Mouse (Mus musculus) hindbrain, embryonic 11.5 days (tissue): ENCODE results near the gene Ush1c. TPM values are rescaled to one million over a fixed set of nuclear protein-coding genes. Genes with fewer than 3 reads are reported as not detected.

Experiments used
- ATAC-seq: fragments of 200-750 bp; cut with Nextera tagmentation; 2 replicates; pipeline ENCODE4 v1.8.0; 2017; ENCODE audit warnings: mild to moderate bottlenecking, moderate TSS enrichment, moderate library complexity; ENCODE audit not compliant: low FRiP score
- DNase-seq: peaks from one replicate; pipeline ENCODE4 v3.0.0-alpha.2; 2015; ENCODE audit warnings: low spot score
- H3K27ac ChIP-seq: fragments of 300-500 bp; sonication (generic); 2 replicates; pipeline ENCODE4 v1.5.1; 2014; ENCODE audit warnings: mild to moderate bottlenecking, low read depth, low read length
- H3K27me3 ChIP-seq: fragments of 300-500 bp; sonication (generic); 2 replicates; pipeline ENCODE4 v1.6.1; 2014; ENCODE audit warnings: mild to moderate bottlenecking, low read length, moderate library complexity, mixed read lengths; ENCODE audit not compliant: control insufficient read depth, insufficient read depth
- H3K36me3 ChIP-seq: fragments of 300-500 bp; sonication (generic); 2 replicates; pipeline ENCODE4 v1.6.1; 2014; ENCODE audit warnings: mild to moderate bottlenecking, low read length, moderate library complexity, mixed read lengths; ENCODE audit not compliant: control insufficient read depth, insufficient read depth
- H3K4me1 ChIP-seq: fragments of 300-500 bp; sonication (generic); replicated peaks from 2 replicates; pipeline ENCODE4 v1.6.1; 2014; ENCODE audit warnings: low read length, mixed read lengths; ENCODE audit not compliant: control insufficient read depth, insufficient read depth
- H3K4me2 ChIP-seq: fragments of 300-500 bp; sonication (generic); replicated peaks from 2 replicates; pipeline ENCODE4 v1.6.1; 2014; ENCODE audit warnings: mild to moderate bottlenecking, low read depth, low read length
- H3K4me3 ChIP-seq: fragments of 300-500 bp; sonication (generic); 2 replicates; pipeline ENCODE4 v1.5.1; 2014; ENCODE audit warnings: low read depth, low read length
- H3K9ac ChIP-seq: fragments of 300-500 bp; sonication (generic); 2 replicates; pipeline ENCODE4 v1.6.1; 2014; ENCODE audit warnings: low read depth, low read length
- H3K9me3 ChIP-seq: fragments of 300-500 bp; sonication (generic); 2 replicates; pipeline ENCODE4 v1.6.1; 2016; ENCODE audit warnings: low read length; ENCODE audit not compliant: control insufficient read depth
- WGBS: fragments of 180-500 bp; shearing (Covaris S2); extraction: QIAGEN DNeasy Blood & Tissue Kit; methylation state at CpG from one replicate; pipeline ENCODE4 v1.1.7; 2014; 5-methylcytosine and 5-hydroxymethylcytosine counted together
- polyA plus RNA-seq: library from polyadenylated mRNA; unstranded; fragments of >200 nt; fragmentation: Nextera tagmentation; extraction: Ambion mirVana; gene quantifications from 2 replicates; pipeline ENCODE4 v1.2.1, GENCODE M21; 2014

Ush1c gene
- polyA plus RNA-seq, 1 experiment from 2014 or later: 3.0 TPM

GRCm38 (mm10) chr7:46226253-46226652, 12.1 kb downstream of the Ush1c start:
- no peak for ATAC-seq
- H3K27me3 ChIP-seq: no peaks in the 10 kb centered on the region
- H3K4me3 ChIP-seq: no peak overlapping the region
- no peaks in the 10 kb centered on the region for H3K9me3 ChIP-seq
- H3K27ac ChIP-seq: no peak overlapping the region
- H3K4me1 ChIP-seq: no peaks in the 10 kb centered on the region; the same call in 1 of the 2 replicates
- H3K36me3 ChIP-seq: no peaks in the 10 kb centered on the region
- WGBS: 30% methylated on average over 7 of the region's 7 CpGs
- no peak overlapping the region for H3K9ac ChIP-seq
- no peak overlapping the region for H3K4me2 ChIP-seq
- peak; percentile 77 for DNase-seq

GRCm38 (mm10) chr7:46220591-46221129, 17.6 kb downstream of the Ush1c start:
- Histone ChIP-seq H3K4me1 (no peaks in the 10 kb centered on the region), H3K9me3 (no peaks in the 10 kb centered on the region), H3K9ac (no peak overlapping the region), H3K4me3 (no peak overlapping the region), H3K27me3 (no peaks in the 10 kb centered on the region), H3K4me2 (no peak overlapping the region), H3K36me3 (no peaks in the 10 kb centered on the region), H3K27ac (no peak overlapping the region)
- ATAC-seq: no peak
- no peak for DNase-seq
- WGBS: 76% methylated on average over 8 of the region's 8 CpGs

- no peak overlapping the region for H3K4me3 ChIP-seq
- ATAC-seq: peak; percentile 63
- H3K27me3 ChIP-seq: no peaks in the 10 kb centered on the region
- H3K4me2 ChIP-seq: no peak overlapping the region
- H3K9me3 ChIP-seq: no peaks in the 10 kb centered on the region
- no peak overlapping the region for H3K9ac ChIP-seq
- no peaks in the 10 kb centered on the region for H3K4me1 ChIP-seq
- H3K36me3 ChIP-seq: no peaks in the 10 kb centered on the region
- peak; percentile 64 for DNase-seq
- no peak overlapping the region for H3K27ac ChIP-seq
- whole genome bisulfite sequencing: 13% methylated on average over 11 of the region's 11 CpGs
Observed at GRCm38 (mm10) chr7:46218415-46218814, 19.9 kb downstream of the Ush1c start.

GRCm38 (mm10) chr7:46216481-46216880, 21.8 kb downstream of the Ush1c start:
- Histone ChIP-seq H3K4me1 (no peaks in the 10 kb centered on the region), H3K9ac (no peak overlapping the region), H3K4me2 (no peak overlapping the region), H3K27me3 (no peaks in the 10 kb centered on the region), H3K9me3 (no peaks in the 10 kb centered on the region), H3K4me3 (no peak overlapping the region), H3K36me3 (no peaks in the 10 kb centered on the region), H3K27ac (no peak overlapping the region)
- no peak for ATAC-seq
- DNase-seq: no peak
- 71% methylated on average over 2 of the region's 2 CpGs for WGBS

- H3K9me3 ChIP-seq: no peaks in the 10 kb centered on the region
- ATAC-seq (no peak), DNase-seq (no peak)
- no peak overlapping the region for H3K9ac ChIP-seq
- no peaks in the 10 kb centered on the region for H3K36me3 ChIP-seq
- no peak overlapping the region for H3K4me2 ChIP-seq
- no peaks in the 10 kb centered on the region for H3K4me1 ChIP-seq
- no peak overlapping the region for H3K4me3 ChIP-seq
- WGBS: 85% methylated on average over 6 of the region's 6 CpGs
- H3K27ac ChIP-seq: no peak overlapping the region
- H3K27me3 ChIP-seq: no peaks in the 10 kb centered on the region
Observed at GRCm38 (mm10) chr7:46210276-46210675, 28.0 kb downstream of the Ush1c start.

GRCm38 (mm10) chr7:46208131-46208530, 30.2 kb downstream of the Ush1c start:
- Histone ChIP-seq H3K27me3 (no peaks in the 10 kb centered on the region), H3K4me3 (no peak overlapping the region), H3K9me3 (no peaks in the 10 kb centered on the region), H3K4me1 (no peaks in the 10 kb centered on the region), H3K4me2 (no peak overlapping the region), H3K27ac (no peak overlapping the region), H3K36me3 (no peaks in the 10 kb centered on the region), H3K9ac (no peak overlapping the region)
- DNase-seq (no peak), ATAC-seq (no peak)
- WGBS: 91% methylated on average over 8 of the region's 8 CpGs

GRCm38 (mm10) chr7:46204775-46205174, 33.5 kb downstream of the Ush1c start:
- H3K4me3 ChIP-seq: no peak overlapping the region
- no peaks in the 10 kb centered on the region for H3K27me3 ChIP-seq
- no peak overlapping the region for H3K27ac ChIP-seq
- no peaks in the 10 kb centered on the region for H3K4me1 ChIP-seq
- H3K36me3 ChIP-seq: no peaks in the 10 kb centered on the region
- no peak for ATAC-seq
- no peak overlapping the region for H3K4me2 ChIP-seq
- no peak overlapping the region for H3K9ac ChIP-seq
- WGBS: 77% methylated on average over 6 of the region's 6 CpGs
- DNase-seq: no peak
- no peaks in the 10 kb centered on the region for H3K9me3 ChIP-seq

GRCm38 (mm10) chr7:46204046-46204471, 34.2 kb downstream of the Ush1c start:
- H3K4me3 ChIP-seq: no peak overlapping the region
- no peaks in the 10 kb centered on the region for H3K27me3 ChIP-seq
- no peak overlapping the region for H3K4me2 ChIP-seq
- 49% methylated on average over 11 of the region's 11 CpGs for WGBS
- no peaks in the 10 kb centered on the region for H3K9me3 ChIP-seq
- DNase-seq (peak; percentile 67), ATAC-seq (no peak)
- H3K9ac ChIP-seq: no peak overlapping the region
- no peaks in the 10 kb centered on the region for H3K36me3 ChIP-seq
- H3K4me1 ChIP-seq: no peaks in the 10 kb centered on the region
- H3K27ac ChIP-seq: no peak overlapping the region

- Histone ChIP-seq H3K9ac (peak overlapping the region; percentile 40), H3K4me1 (no peaks in the 10 kb centered on the region), H3K4me2 (peak overlapping the region; percentile 14; the same call in 1 of the 2 replicates), H3K9me3 (no peaks in the 10 kb centered on the region), H3K27ac (no peak overlapping the region), H3K36me3 (no peaks in the 10 kb centered on the region), H3K27me3 (no peaks in the 10 kb centered on the region), H3K4me3 (no peak overlapping the region)
- DNase-seq (peak; percentile 65), ATAC-seq (peak; percentile 75)
- 15% methylated on average over 14 of the region's 14 CpGs for WGBS
Observed at GRCm38 (mm10) chr7:46201649-46202048, 36.7 kb downstream of the Ush1c start.
